Mouse (Mus musculus) midbrain, embryonic 11.5 days (tissue): ENCODE data around the gene Eif4a1. TPM values are rescaled to one million over a fixed set of nuclear protein-coding genes. Genes with fewer than 3 reads are reported as not detected.
A peak's percentile ranks its signal among the peaks of the same experiment; 100 is the strongest.

Source experiments
- ATAC-seq: fragments of 200-750 bp; cut with Nextera tagmentation; 2 replicates; pipeline ENCODE4 v1.8.0; 2017; ENCODE audit warnings: moderate TSS enrichment, moderate library complexity; ENCODE audit not compliant: low FRiP score
- DNase-seq: peaks from one replicate; pipeline ENCODE4 v3.0.0; 2015; ENCODE audit warnings: low spot score; ENCODE audit errors: missing footprints
- H3K27ac ChIP-seq: fragments of 300-500 bp; sonication (generic); 2 replicates; pipeline ENCODE4 v1.5.1; 2014; ENCODE audit warnings: low read depth, low read length
- H3K27me3 ChIP-seq: fragments of 300-500 bp; sonication (generic); 2 replicates; pipeline ENCODE4 v1.6.1; 2014; ENCODE audit warnings: mild to moderate bottlenecking, low read length, moderate library complexity, mixed read lengths; ENCODE audit not compliant: control insufficient read depth, insufficient read depth
- H3K36me3 ChIP-seq: fragments of 300-500 bp; sonication (generic); 2 replicates; pipeline ENCODE4 v1.6.1; 2014; ENCODE audit warnings: mild to moderate bottlenecking, low read length, moderate library complexity, mixed read lengths; ENCODE audit not compliant: control insufficient read depth, insufficient read depth
- H3K4me1 ChIP-seq: fragments of 300-500 bp; sonication (generic); 2 replicates; pipeline ENCODE4 v1.6.1; 2014; ENCODE audit warnings: low read length; ENCODE audit not compliant: control insufficient read depth, insufficient read depth
- H3K4me2 ChIP-seq: fragments of 300-500 bp; sonication (generic); 2 replicates; pipeline ENCODE4 v1.6.1; 2014; ENCODE audit warnings: mild to moderate bottlenecking, moderate library complexity
- H3K4me3 ChIP-seq: fragments of 300-500 bp; sonication (generic); 2 replicates; pipeline ENCODE4 v1.5.1; 2014; ENCODE audit warnings: low read depth, low read length
- H3K9ac ChIP-seq: fragments of 300-500 bp; sonication (generic); 2 replicates; pipeline ENCODE4 v1.6.1; 2014; ENCODE audit warnings: low read length
- H3K9me3 ChIP-seq: fragments of 300-500 bp; sonication (generic); 2 replicates; pipeline ENCODE4 v1.6.1; 2016; ENCODE audit warnings: low read length; ENCODE audit not compliant: control insufficient read depth
- WGBS: fragments of 180-500 bp; shearing (Covaris S2); extraction: QIAGEN DNeasy Blood & Tissue Kit; methylation state at CpG from one replicate; pipeline ENCODE4 v1.1.7; 2014; 5-methylcytosine and 5-hydroxymethylcytosine counted together
- polyA plus RNA-seq: library from polyadenylated mRNA; unstranded; fragments of >200 nt; fragmentation: Nextera tagmentation; extraction: Ambion mirVana; gene quantifications from 2 replicates; pipeline ENCODE4 v1.2.1, GENCODE M21; 2014

Gene Eif4a1
- polyA plus RNA-seq, 1 experiment from 2014 or later, result 877 TPM

- Histone ChIP-seq H3K9me3 (no peaks in the 10 kb centered on the region), H3K27me3 (no peaks in the 10 kb centered on the region), H3K4me1 (peaks cover 20% of the 10 kb centered on the region), H3K4me3 (no peak overlapping the region), H3K27ac (no peak overlapping the region), H3K36me3 (peaks cover 46% of the 10 kb centered on the region), H3K9ac (no peak overlapping the region), H3K4me2 (no peak overlapping the region)
- 81% methylated on average over 3 of the region's 3 CpGs for WGBS
- DNase-seq (peak; percentile 79), ATAC-seq (no peak)
Observed at GRCm38 (mm10) chr11:69666665-69667005, 5.6 kb downstream of the Eif4a1 start.

GRCm38 (mm10) chr11:69665961-69666664, 6.1 kb downstream of the Eif4a1 start, which contains the start of gene Cd68:
Cd68 (minus strand) TSS chr11:69666153.
- peaks cover 46% of the 10 kb centered on the region for H3K36me3 ChIP-seq
- no peak within 1 kb of the TSS for H3K9ac ChIP-seq
- H3K4me1 ChIP-seq, result peaks cover 25% of the 10 kb centered on the region
- ATAC-seq (no peak), DNase-seq (peak; percentile 90)
- H3K4me2 ChIP-seq, result no peak within 1 kb of the TSS
- no peak within 1 kb of the TSS; the same call in 1 of the 2 replicates for H3K27ac ChIP-seq
- no peaks in the 10 kb centered on the region for H3K27me3 ChIP-seq
- H3K4me3 ChIP-seq, result no peak within 1 kb of the TSS
- WGBS, result 35% methylated on average over 7 of the region's 7 CpGs
- H3K9me3 ChIP-seq, result no peaks in the 10 kb centered on the region

- DNase-seq, result peak; percentile 83
- Histone ChIP-seq H3K27ac (no peak overlapping the region; the same call in 1 of the 2 replicates), H3K27me3 (no peaks in the 10 kb centered on the region), H3K9ac (no peak overlapping the region), H3K4me1 (peaks cover 23% of the 10 kb centered on the region), H3K36me3 (peaks cover 42% of the 10 kb centered on the region), H3K4me3 (no peak overlapping the region), H3K9me3 (no peaks in the 10 kb centered on the region), H3K4me2 (no peak overlapping the region)
- WGBS, result 81% methylated on average over 9 of the region's 9 CpGs
- no peak for ATAC-seq
Observed at GRCm38 (mm10) chr11:69665457-69665960, 6.7 kb downstream of the Eif4a1 start.

- Histone ChIP-seq H3K27ac (no peak overlapping the region), H3K27me3 (no peaks in the 10 kb centered on the region), H3K36me3 (peaks cover 41% of the 10 kb centered on the region), H3K4me2 (no peak overlapping the region), H3K9ac (no peak overlapping the region), H3K4me3 (no peak overlapping the region), H3K4me1 (peaks cover 16% of the 10 kb centered on the region), H3K9me3 (no peaks in the 10 kb centered on the region)
- WGBS, result 92% methylated on average over 7 of the region's 7 CpGs
- DNase-seq, result no peak
- ATAC-seq, result no peak
Observed at GRCm38 (mm10) chr11:69664841-69665240, 7.4 kb downstream of the Eif4a1 start.

GRCm38 (mm10) chr11:69663795-69664194, 8.4 kb downstream of the Eif4a1 start:
- H3K27ac ChIP-seq, result no peak overlapping the region
- no peaks in the 10 kb centered on the region for H3K9me3 ChIP-seq
- H3K27me3 ChIP-seq, result no peaks in the 10 kb centered on the region
- 87% methylated on average over 6 of the region's 6 CpGs for WGBS
- ATAC-seq, result no peak
- no peak overlapping the region for H3K9ac ChIP-seq
- no peak overlapping the region for H3K4me2 ChIP-seq
- peaks cover 34% of the 10 kb centered on the region for H3K36me3 ChIP-seq
- peaks cover 9% of the 10 kb centered on the region for H3K4me1 ChIP-seq
- H3K4me3 ChIP-seq, result no peak overlapping the region
- DNase-seq, result no peak

- peak; percentile 86 for DNase-seq
- Histone ChIP-seq H3K9ac (peak overlapping the region; percentile 70), H3K4me1 (peaks cover 9% of the 10 kb centered on the region), H3K27me3 (no peaks in the 10 kb centered on the region), H3K36me3 (peaks cover 33% of the 10 kb centered on the region), H3K4me2 (peak overlapping the region; percentile 55), H3K9me3 (no peaks in the 10 kb centered on the region), H3K27ac (peak overlapping the region; percentile 94), H3K4me3 (peak overlapping the region; percentile 50)
- 70% methylated on average over 13 of the region's 13 CpGs for WGBS
- ATAC-seq, result peak; percentile 38
Observed at GRCm38 (mm10) chr11:69662967-69663671, 9.1 kb downstream of the Eif4a1 start.

- Histone ChIP-seq H3K4me2 (peak within 1 kb of the TSS; percentile 55), H3K27ac (peak within 1 kb of the TSS; percentile 94), H3K4me1 (peaks cover 9% of the 10 kb centered on the region), H3K27me3 (no peaks in the 10 kb centered on the region), H3K36me3 (peaks cover 32% of the 10 kb centered on the region), H3K4me3 (peak within 1 kb of the TSS; percentile 50), H3K9me3 (no peaks in the 10 kb centered on the region), H3K9ac (peak within 1 kb of the TSS; percentile 70)
- under 1% methylated on average over 48 of the region's 48 CpGs for WGBS
- DNase-seq (peak; percentile 99), ATAC-seq (peak; percentile 95)
Observed at GRCm38 (mm10) chr11:69662213-69662966, 9.8 kb downstream of the Eif4a1 start, which contains the start of gene Mpdu1. Mpdu1 (minus strand) TSS chr11:69662642.

- DNase-seq, result peak; percentile 84
- ATAC-seq, result no peak
- Histone ChIP-seq H3K27me3 (no peaks in the 10 kb centered on the region), H3K4me3 (peak overlapping the region; percentile 50), H3K4me1 (peaks cover 9% of the 10 kb centered on the region), H3K9me3 (no peaks in the 10 kb centered on the region), H3K27ac (no peak overlapping the region), H3K36me3 (peaks cover 32% of the 10 kb centered on the region), H3K9ac (peak overlapping the region; percentile 70), H3K4me2 (peak overlapping the region; percentile 55)
- 80% methylated on average over 3 of the region's 3 CpGs for WGBS
Observed at GRCm38 (mm10) chr11:69661221-69661881, 10.9 kb downstream of the Eif4a1 start.
